Mouse (Mus musculus): Measurements from ENCODE around the gene Zcchc10.

Gene Zcchc10

GRCm38 (mm10) chr11:53378918-53379317 is 54.4 kb downstream of the Zcchc10 start:
- TF ChIP-seq CTCF (conservative IDR thresholded peaks at IDR 0.05; ENCODE audit: low read length) (no peak), POU5F1 (IDR thresholded peaks at IDR 0.05; ENCODE audit: borderline replicate concordance, low read length) (no peak), NANOG (IDR thresholded peaks at IDR 0.05; ENCODE audit: borderline replicate concordance, low read length) (no peak)
- no peaks in the 10 kb centered on the region for H3K27me3 ChIP-seq (ENCODE audit: insufficient read depth, low read length)
- peaks cover 4% of the 10 kb centered on the region for H3K4me1 ChIP-seq (replicated peaks; ENCODE audit: low read depth, low read length)
- no peak overlapping the region for H3K4me3 ChIP-seq (replicated peaks; ENCODE audit: low read length)
- no peaks in the 10 kb centered on the region for H3K9me3 ChIP-seq (ENCODE audit: low read length)
- H3K36me3 ChIP-seq (ENCODE audit: insufficient read depth, low read length): peaks cover 73% of the 10 kb centered on the region
